Mouse (Mus musculus) bone marrow, adult 2 months (tissue): ENCODE results near the gene Gm29666.

ENCODE experiments used
- CTCF ChIP-seq: fragments of 200-500 bp; IDR thresholded peaks from 2 replicates; pipeline ENCODE4 v1.5.1; 2011; ENCODE audit warnings: low read length, control low read depth; ENCODE audit not compliant: control insufficient read depth, insufficient read depth
- POLR2A ChIP-seq: fragments of 200-500 bp; IDR thresholded peaks from 2 replicates; pipeline ENCODE4 v1.6.1; 2011; ENCODE audit warnings: low read depth, mild to moderate bottlenecking, control low read depth, low read length, borderline replicate concordance; ENCODE audit not compliant: control insufficient read depth

DNA sequence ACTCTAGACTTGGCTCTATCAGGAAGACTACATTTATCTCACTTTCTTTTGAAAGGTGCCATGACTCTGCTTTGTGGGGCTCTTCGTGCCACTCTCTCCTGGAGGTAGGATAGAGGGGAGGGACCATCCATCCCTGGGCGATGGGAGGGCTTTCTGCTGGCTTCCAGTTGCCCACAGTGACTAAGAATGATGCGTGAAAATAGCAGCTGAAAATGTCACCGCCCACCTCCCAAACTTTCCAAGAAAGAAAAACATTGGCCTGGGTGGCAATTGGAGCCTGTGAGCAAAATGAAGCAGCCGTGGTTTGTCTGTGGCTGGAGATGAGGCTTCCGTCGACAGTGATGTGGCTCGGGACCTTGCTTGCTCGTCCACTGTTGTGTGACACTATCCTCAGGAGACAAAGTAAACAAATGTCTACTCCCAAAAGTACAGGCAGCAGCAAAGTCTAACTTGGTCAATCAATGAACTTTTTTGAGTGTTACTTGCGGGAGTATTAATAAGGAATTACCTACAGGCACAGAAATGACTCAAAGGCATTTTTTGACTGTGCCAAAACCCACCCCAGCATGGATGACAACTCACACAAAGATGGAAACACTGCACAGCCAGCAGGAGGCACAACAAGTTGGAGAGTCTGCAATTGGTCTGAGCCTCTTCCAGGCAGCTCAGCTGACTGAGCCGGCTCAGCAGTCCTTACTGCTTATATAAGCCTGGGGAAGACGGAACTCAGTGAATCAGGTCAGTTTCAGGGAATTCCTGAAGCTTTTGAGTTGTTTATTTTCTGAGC, 42.6 kb downstream of the Gm29666 start:
- TF ChIP-seq CTCF (no peak), POLR2A (no peak)
